Mouse (Mus musculus): ENCODE data around the gene Pabpn1.
A peak's percentile ranks its signal among the peaks of the same experiment; 100 is the strongest.

Gene Pabpn1

DNA sequence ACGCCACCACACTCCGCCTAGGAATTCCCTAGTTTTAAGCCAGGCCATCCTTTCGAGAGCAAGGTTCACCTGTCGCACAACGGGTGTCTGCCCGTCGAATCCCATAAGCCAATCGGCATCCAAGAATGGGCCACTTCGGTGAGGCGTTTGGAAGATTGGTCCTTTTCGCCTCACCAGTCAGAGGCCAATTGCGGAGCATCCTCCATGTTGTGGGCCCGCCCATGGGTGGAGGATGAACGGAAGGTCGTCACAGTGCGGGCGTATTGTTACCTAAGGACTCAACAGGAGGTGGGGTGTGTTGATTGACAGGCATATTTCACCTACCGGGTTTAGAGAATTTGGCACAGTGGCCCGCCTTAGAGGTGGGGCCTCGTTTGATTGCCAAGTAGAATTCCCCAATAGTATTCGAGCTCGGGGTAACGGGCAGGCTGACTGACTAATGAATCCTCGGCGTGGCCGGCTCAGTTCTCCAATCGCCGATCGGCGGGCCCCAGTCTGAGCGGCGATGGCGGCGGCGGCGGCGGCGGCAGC is 1.4 kb downstream of the Pabpn1 start:
- peak; percentile 98 for DNase-seq

DNA sequence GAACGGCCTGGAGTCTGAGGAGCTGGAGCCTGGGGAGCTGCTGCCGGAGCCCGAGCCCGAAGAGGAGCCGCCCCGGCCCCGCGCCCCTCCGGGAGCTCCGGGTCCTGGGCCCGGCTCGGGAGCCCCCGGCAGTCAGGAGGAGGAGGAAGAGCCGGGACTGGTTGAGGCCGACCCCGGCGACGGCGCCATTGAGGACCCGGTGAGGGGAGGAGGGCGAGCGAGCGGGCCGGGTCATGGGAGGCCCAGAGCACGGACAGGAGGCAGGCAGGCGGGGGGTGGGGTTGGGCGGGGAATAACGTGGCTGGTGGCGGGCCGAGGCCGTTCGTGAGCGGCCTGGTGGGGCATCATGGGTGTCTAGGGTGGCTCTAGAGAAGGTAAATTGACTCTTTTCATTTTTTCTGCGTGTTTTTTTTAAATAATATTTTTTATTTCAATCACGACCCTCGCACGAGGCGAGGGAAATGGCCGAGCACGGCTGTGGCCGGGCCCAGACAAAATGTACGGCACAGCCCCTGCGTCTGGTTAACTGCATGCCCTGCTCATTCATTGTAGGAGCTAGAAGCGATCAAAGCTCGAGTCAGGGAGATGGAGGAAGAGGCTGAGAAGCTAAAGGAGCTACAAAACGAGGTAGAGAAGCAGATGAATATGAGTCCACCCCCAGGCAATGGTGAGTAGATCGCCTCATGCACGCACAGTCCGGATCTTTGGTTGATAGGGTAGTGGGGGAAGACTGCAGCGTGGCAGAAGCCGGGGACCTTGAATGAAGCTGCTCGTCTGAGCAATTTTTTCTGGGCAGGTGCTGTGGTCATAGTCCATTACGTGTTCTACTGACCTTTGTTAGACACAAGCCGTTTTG is 2.2 kb downstream of the Pabpn1 start:
- no peak for DNase-seq

DNA sequence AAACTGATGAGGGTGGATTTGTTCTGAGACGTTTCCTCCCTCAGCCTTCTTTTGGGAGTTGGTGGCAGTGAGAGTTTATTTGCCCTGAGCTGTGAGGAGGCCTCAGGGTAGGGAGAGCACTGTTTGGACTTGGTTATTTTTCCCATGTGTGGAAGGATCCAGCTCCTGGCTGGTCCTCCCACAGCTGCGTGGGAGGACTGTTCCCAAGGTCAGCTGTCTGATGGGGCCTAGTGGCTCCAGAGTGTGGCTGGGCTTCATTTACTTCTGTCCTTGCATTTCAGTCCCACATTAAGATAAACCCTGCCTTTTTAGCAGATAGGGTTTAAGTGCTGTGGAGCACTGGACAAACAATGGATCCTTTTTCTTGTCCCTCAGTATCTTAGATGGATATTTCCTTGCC is 5.1 kb downstream of the Pabpn1 start:
- DNase-seq: no peak

DNA sequence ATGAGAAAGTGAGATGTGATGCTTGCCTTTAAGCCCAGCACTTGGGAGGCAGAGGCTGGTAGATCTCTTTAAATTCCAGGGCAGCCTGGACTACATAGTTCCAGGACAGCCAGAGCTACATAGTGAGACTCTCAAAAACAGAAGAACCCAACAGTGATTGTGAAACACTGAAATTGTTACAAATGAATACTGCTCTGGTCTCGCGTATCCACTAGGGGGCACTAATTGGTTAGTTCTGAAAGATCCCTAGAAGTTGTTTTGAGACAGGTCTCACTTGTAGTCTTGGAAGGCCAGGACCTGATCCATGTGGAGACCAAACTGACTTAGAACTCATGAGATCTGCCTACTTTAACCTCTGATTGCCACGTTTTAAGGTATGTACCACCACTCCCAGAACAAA is 8.1 kb downstream of the Pabpn1 start:
- DNase-seq: peak; percentile 68

DNA sequence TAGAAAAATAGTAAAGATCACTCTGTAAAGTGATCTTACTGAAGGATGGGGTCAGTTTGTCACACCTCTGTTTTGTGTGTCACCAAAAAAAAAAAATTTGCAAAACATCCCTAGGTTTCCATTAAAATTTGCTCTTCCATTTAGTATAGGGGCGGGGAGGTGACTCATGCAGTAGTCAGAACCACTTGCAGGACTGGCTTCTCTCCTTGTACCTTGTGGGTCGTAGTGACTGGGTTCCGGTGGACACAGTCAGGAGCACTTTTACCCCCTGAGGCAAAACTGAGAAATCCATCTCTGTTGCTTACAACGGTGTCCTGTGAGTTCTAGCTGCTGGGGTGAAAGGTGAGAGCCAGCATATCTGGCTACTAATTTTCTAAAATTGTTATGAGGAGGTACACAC is 11.3 kb downstream of the Pabpn1 start:
- DNase-seq: no peak

DNA sequence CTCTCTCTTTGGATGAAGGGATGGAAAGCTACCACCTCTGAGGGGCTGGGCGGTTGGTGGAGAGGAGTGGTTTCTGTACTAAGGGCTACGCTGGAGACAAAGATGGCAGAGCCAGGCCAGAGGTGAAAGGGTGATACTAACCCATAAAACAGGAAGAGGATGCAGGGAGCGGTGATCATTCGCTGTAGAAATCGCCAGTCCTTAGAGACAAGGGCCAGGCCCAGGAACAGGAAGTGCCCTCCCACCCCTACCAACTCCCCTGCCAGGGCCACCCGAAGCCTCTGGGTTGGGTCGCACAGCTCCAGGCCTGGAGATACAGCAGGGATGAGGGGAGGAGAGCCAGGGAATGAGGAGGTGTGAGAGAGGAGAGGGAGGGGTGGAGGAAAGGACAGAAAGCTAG is 16.4 kb downstream of the Pabpn1 start:
- no peak for DNase-seq

DNA sequence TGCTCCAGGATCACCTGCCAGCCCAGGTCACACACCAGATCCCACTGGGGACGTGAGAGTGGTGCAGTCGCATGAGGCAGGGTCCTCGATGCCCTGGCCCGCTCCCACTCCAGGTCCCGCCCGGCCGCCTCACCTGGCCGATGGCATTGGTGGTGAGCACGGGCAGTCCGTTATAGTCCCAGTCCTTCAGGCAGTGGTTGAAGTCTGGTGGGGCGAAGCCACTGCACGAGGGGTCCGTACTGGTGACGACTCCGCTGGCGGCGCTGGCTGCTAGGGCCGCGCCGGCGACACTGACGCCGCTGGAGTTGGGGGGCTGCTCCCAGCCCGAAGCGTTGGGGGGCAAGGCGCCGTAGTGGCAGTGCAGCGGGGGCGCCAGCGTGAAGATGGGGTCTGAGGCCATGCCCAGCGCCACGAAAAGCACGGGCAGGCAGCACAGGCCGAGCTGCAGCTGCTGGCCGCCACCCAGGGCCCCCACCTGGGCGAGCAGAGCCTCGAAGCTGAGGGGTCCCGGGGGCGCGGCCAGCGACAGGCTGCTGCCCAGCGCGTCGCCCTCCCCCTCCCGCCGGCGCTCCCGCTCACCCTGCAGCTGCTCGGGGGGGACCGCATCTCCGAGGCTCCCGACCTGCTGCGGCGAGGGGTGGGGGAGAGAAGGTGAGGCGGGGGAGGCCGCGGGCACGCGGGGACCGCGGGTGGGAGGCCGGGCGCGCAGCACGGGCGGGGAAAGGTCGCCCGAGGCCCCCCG is 20.0 kb downstream of the Pabpn1 start:
- DNase-seq: peak; percentile 43

DNA sequence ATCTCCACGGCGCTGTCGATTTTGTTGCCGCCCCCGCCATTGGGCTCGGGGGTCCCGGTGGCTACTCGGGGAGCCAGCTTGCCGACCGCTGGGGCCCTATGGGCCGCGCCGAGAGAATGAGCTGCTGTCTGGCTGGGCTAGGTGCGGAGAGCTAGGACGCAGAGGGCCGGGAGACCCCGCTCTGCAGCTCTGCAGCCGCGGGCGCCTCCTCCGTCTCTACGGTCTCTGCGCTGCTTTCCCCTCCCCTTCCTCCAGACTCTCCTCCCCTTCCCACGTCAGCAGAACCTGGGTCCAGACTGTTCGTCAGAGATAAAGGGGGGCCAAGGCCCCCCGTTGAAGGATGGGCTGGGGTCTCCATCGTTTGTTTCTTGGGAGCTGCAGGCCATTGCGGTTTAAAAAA is 20.6 kb downstream of the Pabpn1 start, which contains the start of gene Slc22a17:
Gene Slc22a17, minus strand, starts transcription at position 247 of the 400 bp plus-strand sequence.
- DNase-seq: peak; percentile 74

DNA sequence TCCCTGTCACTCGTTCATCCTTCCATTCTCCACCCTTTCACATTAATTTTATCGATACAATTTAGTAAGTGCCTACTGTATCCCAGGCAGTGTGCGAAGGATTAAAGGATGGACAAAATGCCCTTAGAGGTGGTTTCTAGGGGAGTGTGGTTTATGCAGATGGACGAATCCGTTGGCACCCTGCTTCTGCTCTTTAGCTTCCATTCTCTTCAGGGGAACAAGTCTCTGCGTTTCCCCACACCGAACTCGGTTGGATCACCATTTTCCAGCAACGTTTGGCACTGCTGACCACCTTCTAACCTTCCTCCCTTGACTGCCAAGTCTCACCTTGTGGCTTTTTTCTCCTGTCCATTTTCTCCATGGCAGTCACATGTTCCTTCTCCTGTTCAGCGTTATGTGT is 21.0 kb downstream of the Pabpn1 start:
- DNase-seq: peak; percentile 38

DNA sequence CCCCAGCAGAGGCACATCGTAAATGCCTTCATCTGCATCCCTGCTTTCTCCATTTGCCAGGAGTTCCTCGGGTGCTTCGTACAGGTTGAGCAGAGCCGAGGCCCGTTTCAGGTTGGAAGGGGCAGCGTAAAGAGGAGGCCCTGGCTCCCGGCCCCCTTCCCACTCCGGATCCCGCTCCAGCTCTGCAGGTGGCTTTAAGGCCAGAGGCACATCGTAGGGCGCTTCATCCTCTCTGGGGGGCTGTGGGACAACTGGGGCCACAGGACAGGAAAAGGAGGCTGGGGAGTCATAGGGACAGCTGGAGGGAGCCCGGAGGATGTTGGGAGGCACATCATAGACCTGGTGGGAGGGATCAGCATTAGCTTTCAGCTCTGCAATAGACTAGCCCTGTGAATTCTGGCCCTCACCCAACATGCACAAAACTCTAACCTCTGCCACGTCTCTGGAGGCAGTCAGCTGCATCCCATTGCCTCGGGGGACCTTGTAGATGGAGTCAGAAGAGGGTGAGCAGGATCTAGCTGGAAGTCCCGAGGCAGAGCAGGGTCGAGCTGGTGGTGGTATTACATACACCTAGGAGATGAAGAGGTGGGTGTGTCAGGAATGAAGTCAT is 27.9 kb downstream of the Pabpn1 start:
- no peak for DNase-seq

DNA sequence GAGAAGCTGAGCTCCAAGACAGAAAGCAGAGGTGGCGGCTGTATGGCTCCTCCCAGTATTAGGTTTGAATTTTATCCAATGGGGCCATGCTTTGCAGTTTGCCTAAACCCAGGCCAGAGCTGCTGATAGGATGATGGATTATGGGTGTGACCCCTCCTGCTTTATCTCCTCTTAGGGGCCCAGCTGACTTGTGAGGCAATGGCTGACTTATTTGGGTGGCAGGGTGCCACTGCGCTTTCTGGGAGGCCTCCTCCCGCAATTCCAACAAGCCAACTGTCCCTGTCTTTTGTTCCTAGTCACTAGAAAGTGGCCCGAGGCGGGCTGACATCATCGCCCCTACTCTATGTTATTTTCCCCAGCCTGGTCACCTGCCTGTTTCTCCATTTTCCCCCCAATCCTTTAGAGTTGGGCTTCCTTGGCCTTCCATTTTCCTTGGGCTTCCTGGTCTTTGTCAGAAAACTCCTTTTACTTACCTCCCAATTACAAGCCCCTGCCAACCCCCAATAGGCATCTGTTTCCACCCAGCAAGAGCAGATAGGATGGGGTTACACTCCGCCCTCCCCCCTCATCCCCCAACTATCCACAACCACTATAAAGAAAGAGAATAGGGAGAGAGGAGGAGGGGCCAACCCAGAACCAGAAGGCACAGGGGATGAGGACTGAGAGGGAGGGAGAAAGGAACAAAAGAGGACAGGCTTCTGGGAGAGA is 32.5 kb downstream of the Pabpn1 start:
- no peak for DNase-seq

DNA sequence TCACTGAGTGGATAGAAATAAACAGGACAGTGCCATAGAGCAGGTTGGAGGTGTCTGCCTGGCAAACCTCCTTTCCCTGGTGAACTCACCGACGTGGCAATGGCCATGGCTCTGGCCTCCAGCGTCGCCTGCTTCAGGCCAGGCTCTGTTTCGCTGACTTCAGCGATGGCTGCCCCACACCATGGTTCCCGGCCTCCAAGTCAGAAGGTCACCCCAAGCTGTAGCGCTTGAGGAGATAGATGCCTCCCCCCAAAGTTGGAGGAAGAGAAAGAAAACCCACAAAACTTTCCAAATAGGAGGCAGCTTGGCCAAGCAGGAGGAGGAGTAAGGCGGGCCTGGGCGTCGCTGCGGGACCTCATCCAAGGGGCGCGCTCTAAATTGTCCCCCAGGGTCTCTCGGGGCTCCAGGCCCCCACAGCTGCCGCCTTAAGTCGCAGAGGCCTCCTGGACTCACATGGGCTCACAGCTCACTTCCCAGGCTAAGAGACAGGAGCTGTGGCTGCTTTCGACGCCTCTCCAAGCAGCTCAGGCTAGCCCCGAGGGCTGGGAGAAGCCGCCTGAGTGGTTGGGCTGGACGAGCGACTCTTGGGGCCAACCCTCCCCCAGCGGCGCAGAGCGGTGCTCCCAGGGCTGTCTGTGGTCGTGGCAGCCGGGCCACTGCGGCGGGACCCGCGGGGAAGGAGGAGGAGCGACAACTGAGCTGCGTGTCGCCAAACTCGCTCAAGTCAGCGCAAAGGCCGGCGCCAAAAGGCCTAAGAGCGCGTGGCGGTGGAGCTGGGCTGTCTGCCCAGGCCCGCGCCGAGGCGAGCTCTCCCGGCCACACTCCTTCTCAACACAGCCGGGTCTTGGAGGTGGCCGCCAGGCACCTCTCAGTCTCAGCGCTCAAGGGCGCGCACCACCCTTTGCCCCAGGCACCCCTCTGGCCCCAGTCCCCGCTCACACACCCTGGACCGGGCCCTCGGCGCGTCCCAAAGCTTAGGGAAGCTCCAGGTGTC is 33.3 kb downstream of the Pabpn1 start, which contains the start of gene Efs:
Gene Efs, minus strand, starts transcription at position 778 of the 994 bp plus-strand sequence.
- DNase-seq: peak; percentile 49

DNA sequence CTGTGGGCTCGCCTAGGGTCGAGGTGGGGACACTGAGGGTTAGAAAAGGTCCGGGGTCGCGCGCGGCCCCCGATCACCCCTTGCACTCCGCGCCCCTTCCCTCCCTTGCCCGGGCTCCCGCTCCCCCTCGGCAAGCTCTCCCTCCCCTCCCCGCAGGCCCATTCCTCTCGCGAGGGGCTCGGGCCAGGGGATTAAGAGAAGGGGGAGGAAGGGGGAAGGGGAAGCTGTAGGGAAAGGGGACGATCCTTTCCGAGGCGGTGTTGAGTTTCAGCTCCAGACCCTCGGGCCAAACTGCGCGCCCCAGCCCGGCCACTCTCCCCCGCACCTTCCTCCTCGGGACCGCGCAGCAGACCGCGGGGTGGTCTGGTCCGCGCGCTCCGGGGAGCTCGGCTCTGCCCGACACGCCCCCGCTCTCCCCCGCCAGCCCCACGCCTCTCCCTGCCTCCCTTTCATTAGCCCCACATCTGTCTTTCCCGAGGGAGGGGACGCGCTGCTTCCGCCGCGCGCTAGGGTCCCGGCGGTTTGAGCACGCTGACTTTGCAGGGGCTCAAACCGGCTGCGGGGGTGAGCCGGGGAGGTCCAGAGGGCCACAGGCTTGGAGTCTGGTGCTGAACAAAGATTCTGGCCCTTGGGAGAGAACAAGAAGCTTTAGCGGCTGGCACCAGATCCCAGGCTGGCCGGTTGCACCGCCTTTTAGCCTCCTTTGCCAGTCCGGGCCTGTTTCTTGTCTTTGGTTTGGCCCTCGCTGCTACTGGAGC is 34.3 kb downstream of the Pabpn1 start:
- no peak for DNase-seq

DNA sequence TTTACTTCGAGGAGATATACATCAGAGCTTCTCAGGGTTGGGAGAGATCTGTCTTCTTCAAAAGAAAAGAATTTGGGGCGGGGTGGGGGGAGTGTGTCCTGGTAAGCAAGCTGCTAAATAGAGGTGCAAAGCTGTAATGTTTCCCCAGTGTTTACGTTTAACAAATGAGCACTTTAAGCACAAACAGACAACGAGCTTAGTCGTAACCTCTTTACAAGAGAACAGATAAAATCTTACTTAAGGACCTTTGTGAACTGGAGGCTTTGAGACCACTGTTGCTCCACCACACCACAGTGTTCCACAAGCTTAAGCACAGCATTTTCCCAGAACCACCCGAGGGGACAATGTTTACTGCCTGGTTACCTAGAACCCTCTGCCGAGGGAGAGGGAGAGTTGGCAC is 35.0 kb downstream of the Pabpn1 start:
- no peak for DNase-seq

DNA sequence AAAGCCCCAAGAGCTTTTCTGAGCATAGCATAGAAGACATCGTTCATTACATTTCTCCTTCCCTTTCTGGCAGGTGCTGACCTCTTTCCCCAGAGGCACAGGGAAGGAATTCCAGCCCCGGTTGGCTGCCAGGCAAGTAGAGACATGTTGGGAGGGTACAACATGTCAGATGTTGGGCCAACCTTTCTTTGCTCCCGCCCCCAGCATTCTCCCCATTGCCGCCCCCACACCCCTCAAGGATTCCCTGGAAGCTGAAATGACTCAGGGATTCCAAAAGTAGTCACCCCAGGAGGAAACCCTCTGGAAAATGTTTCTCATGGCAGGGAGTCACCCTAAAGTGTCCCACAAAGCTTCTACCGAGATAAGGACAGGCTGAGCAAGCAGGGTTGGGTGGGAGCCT is 37.5 kb downstream of the Pabpn1 start:
- no peak for DNase-seq

DNA sequence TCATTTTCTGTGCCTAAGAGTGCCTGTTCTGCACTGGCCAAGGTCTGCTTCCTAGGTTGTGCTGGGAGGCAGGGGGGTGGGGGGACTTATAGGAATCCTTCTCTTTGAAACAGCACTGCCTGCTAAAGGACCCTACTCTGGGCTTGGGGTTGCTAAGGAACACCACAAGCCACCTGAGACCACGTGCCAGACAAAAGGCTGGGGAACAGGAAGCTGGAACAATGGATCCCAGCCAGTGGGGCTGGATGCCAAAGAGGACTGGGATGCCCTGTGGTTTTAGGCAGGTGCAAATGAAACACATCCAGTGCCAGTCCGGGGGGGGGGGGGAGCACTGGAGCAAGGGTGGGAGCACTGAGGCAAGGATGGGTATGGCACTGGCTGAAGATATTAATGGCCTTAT is 38.1 kb downstream of the Pabpn1 start:
- DNase-seq: no peak

DNA sequence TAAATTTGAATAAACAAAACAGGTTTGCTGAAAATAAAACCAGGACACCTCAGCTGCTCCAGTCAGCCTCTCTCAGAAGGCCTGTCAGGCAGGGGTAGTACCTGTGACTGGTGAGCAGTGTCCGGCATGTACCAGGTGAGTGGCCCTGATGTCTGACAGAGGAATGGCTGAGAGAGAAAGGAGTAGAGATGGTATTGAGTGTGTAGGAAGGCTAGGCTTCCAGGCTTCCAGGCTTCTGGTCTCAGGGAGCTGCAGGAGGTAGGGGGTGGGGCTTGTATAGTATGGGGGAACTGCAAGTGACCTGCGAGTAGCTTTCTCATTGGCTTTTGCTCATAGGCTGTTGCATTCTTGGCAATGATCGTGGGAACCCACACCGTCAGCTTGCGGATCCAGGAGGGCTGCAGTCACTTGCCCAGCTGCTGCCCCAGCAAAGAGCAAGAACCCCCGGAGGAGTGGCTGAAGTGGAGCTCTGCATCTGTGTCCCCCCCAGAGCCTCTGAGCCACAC is 40.4 kb downstream of the Pabpn1 start, which contains the start of gene Il25:
Gene Il25, plus strand, starts transcription at position 51 of the 506 bp plus-strand sequence.
- no peak for DNase-seq

DNA sequence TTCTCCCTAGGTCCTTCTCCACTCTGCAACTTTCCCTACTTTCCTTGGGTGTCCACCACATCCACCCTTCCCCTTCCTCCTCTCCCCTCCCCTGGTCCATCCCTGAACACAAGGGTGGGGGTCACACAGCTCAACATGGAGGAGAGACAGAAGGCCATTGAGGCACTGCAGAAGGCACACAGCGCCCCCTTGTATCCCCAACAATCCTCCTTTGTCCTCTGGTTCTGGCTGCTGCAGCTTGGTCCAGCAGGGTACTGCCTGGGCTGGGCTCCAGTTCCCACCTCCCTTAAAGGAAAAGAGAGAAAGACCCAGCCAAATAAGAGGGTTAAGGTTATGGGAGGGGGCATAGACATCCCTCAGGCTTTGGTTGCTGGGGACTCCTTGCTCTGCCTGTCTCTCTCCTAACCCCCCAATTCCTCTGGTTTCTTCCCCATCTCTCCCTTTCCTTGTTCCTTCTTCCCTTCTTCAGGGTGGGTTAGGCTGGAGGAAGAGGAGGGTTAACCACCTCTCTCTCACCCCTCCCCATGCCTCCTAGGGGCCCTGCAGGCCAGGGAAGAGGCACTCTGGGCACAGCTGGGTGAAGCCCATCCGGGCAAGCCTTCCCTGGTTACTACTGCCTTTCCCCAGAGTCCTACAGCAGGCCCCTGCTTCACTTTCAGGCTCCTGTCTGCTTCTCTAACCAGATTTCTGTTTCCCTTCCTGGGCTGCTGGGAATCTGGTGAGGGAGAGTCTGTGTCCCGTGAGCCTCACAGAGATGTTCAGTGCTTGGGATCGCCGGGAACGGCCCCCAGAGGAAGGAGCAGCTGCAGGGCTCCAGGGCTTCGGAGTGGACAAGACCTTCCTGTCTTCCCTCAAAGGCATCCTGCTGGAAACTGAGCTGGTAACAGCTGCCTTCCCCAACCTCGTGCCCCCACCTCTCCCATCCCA is 43.9 kb downstream of the Pabpn1 start, which contains the start of gene Cmtm5:
Gene Cmtm5, plus strand, starts transcription at position 358 of the 927 bp plus-strand sequence.
- DNase-seq: no peak

DNA sequence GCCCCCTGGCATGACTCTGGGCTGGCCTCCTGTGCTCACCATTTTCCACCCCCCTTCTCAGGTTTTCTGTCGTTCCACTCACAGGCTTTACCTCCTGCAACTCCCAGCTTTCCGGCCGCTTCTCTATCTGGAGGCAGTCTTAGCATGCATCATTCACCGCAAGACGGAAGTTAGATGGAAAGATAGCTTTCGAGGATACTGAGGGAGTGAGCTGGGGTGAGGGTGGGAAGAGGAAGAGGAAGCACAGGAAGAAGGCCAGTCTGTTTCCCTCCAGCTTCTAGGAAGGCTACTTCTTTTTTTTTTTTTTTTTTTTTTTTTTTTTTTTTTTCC is 44.5 kb downstream of the Pabpn1 start:
- DNase-seq: no peak

All from cerebellum, adult 8-10 months (tissue).